ENCODE assay signal across 17 mouse cellular contexts in genomic region chr6:23298596-23298995, GRCm38 (mm10). TPM values are rescaled to one million over a fixed set of nuclear protein-coding genes. Genes with fewer than 3 reads are reported as not detected.
"Had no signal": no experiment of that assay in that cellular context is flagged by ENCODE, and none has a peak within 500 bp of the region (broad histone marks: within the 10 kb centered on the region; RNA-seq: fewer than 3 reads in every experiment).

No protein-coding gene starts in this region.

- DNase-seq: kidney, postnatal 10 days; kidney, postnatal 4 days; liver; liver, embryonic 13.5 days; liver, postnatal 0 days; lung, postnatal 36 days; midbrain, embryonic 14.5 days; right cerebral cortex, postnatal 25 days; thymus, adult 18-20 months; thymus, postnatal 25 days had no signal

RNA-seq across cellular contexts. Expression of gene Fezf1, which starts 50.4 kb away (rescaled TPM):
- polyA plus RNA-seq: kidney, embryonic 14.5 days; limb, embryonic 12.5 days; liver, embryonic 13.5 days; liver, postnatal 0 days; lung, embryonic 16.5 days; midbrain, embryonic 14.5 days; neural tube, embryonic 13.5 days; small intestine, adult 2 months; stomach, postnatal 0 days; urinary bladder, adult 2 months had no signal
